ENCODE assay signal across 8 mouse cellular contexts in the genomic region with DNA sequence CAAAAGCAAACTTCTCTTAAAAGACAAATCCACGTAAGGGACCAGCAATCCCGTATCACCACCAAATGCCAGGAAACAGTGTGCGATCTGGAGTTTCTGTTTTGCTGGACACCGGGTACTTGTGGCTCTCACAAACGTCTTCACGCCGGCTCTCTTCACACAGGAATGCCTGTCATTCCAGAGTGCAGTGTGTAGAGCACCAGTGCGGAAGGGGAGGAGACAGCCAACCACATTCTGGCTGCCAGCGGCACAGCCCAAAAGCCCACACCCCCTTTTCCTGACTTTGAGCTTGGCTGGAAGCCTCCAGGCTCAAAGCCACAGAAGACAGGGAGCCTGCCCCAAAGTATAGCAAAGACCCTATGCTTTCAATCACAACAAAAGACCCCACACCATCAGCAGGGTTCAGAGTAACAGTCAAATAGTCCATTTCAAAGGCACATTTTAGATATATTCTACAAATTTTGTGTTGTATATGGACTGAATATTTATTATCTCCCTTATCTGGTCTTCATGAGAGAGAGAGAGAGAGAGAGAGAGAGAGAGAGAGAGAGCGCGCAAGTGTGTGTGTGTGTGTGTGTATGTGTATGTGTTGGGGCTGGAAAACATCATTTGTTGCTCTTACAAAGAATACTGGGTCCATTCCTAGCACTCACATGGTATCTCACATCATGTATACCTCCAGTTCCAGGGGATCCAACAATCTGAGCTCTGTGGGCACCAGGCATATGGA. TPM values are rescaled to one million over a fixed set of nuclear protein-coding genes. Genes with fewer than 3 reads are reported as not detected.
A peak's percentile ranks its signal among the peaks of the same experiment; 100 is the strongest.
DNase-seq lines count a peak whose midpoint lies in the region; ATAC-seq and TF ChIP-seq lines count a peak whose summit lies in the region.

No protein-coding gene starts in this region.

- H3K4me1 ChIP-seq in embryonic facial prominence, embryonic 15.5 days, result peaks cover 25% of the 10 kb centered on the region
- peaks cover 20% of the 10 kb centered on the region for H3K4me1 ChIP-seq in heart, embryonic 11.5 days (ENCODE audit: control insufficient read depth, insufficient read depth, low read length)
- peaks cover 12% of the 10 kb centered on the region for H3K4me1 ChIP-seq in kidney, embryonic 14.5 days (ENCODE audit: control insufficient read depth, insufficient read depth, low read length)
- H3K4me1 ChIP-seq in lung, postnatal 0 days (ENCODE audit: insufficient read depth, low read depth, low read length), result 0 out of 2 replicates have a peak, but pooled peaks cover 4% of the 10 kb centered on the region

- peak; percentile 85 for ATAC-seq in embryonic facial prominence, embryonic 15.5 days (ENCODE audit: insufficient number of reproducible peaks, low FRiP score, low TSS enrichment, low read depth)
- ATAC-seq in heart, embryonic 11.5 days (replicated peaks; ENCODE audit: insufficient number of reproducible peaks, low FRiP score, low TSS enrichment), result peak; percentile 68; the same call in 1 of the 2 replicates
- peak; percentile 83; the same call in 1 of the 2 replicates for ATAC-seq in kidney, embryonic 14.5 days (ENCODE audit: low FRiP score, low TSS enrichment)
- peak; percentile 99 for ATAC-seq in lung, postnatal 0 days
- ATAC-seq in activated CD4-positive, CD25-positive, alpha-beta regulatory T cell, adult 4 months, result no peak

- H3K4me3 ChIP-seq in embryonic facial prominence, embryonic 15.5 days (replicated peaks), result peak overlapping the region; percentile 36
- peak overlapping the region; percentile 43 for H3K4me3 ChIP-seq in heart, embryonic 11.5 days (ENCODE audit: low read depth, low read length)
- H3K4me3 ChIP-seq in kidney, embryonic 14.5 days (ENCODE audit: low read length), result peak overlapping the region; percentile 14; the same call in 1 of the 2 replicates
- peak overlapping the region; percentile 41 for H3K4me3 ChIP-seq in lung, postnatal 0 days (ENCODE audit: low read depth, low read length)

- peak overlapping the region; percentile 85 for H3K27ac ChIP-seq in embryonic facial prominence, embryonic 15.5 days (replicated peaks)
- H3K27ac ChIP-seq in heart, embryonic 11.5 days (ENCODE audit: low read depth, low read length), result peak overlapping the region; percentile 82
- H3K27ac ChIP-seq in kidney, embryonic 14.5 days (ENCODE audit: low read depth, low read length), result no peak overlapping the region
- peak overlapping the region; percentile 77 for H3K27ac ChIP-seq in lung, postnatal 0 days (ENCODE audit: low read length)

- no peak overlapping the region for H3K9ac ChIP-seq in embryonic facial prominence, embryonic 15.5 days
- H3K9ac ChIP-seq in heart, embryonic 11.5 days (ENCODE audit: low read depth, low read length), result peak overlapping the region; percentile 63
- H3K9ac ChIP-seq in kidney, embryonic 14.5 days (ENCODE audit: low read depth, low read length), result no peak overlapping the region
- H3K9ac ChIP-seq in lung, postnatal 0 days (replicated peaks; ENCODE audit: low read depth), result peak overlapping the region; percentile 35; the same call in 1 of the 2 replicates

- peak overlapping the region; percentile 48 for H3K4me2 ChIP-seq in embryonic facial prominence, embryonic 15.5 days (replicated peaks)
- H3K4me2 ChIP-seq in heart, embryonic 11.5 days, result peak overlapping the region; percentile 68
- H3K4me2 ChIP-seq in kidney, embryonic 14.5 days (replicated peaks; ENCODE audit: low read depth, low read length), result peak overlapping the region; percentile 33
- peak overlapping the region; percentile 57 for H3K4me2 ChIP-seq in lung, postnatal 0 days (replicated peaks; ENCODE audit: low read depth, low read length)

- 21% methylated on average over 11 of the region's 11 CpGs for WGBS in embryonic facial prominence, embryonic 15.5 days
- WGBS in heart, embryonic 11.5 days (ENCODE audit: insufficient replicate concordance), result 23% methylated on average over 11 of the region's 11 CpGs
- 40% methylated on average over 11 of the region's 11 CpGs for WGBS in kidney, embryonic 14.5 days
- WGBS in lung, postnatal 0 days, result 13% methylated on average over 11 of the region's 11 CpGs

- TF ChIP-seq EP300 in lung, postnatal 0 days (IDR thresholded peaks at IDR 0.05), result peak; percentile 57

- H3K27me3 ChIP-seq in embryonic facial prominence, embryonic 15.5 days, result no peaks in the 10 kb centered on the region
- no peaks in the 10 kb centered on the region for H3K27me3 ChIP-seq in heart, embryonic 11.5 days (ENCODE audit: control insufficient read depth, insufficient read depth, low read length)
- no peaks in the 10 kb centered on the region for H3K27me3 ChIP-seq in kidney, embryonic 14.5 days (ENCODE audit: control insufficient read depth, insufficient read depth, low read length)
- H3K27me3 ChIP-seq in lung, postnatal 0 days (replicated peaks; ENCODE audit: insufficient read depth, low read length), result no peaks in the 10 kb centered on the region

- H3K9me3 ChIP-seq in embryonic facial prominence, embryonic 15.5 days (replicated peaks), result no peaks in the 10 kb centered on the region
- H3K9me3 ChIP-seq in heart, embryonic 11.5 days (replicated peaks; ENCODE audit: control insufficient read depth, low read length), result no peaks in the 10 kb centered on the region
- H3K9me3 ChIP-seq in kidney, embryonic 14.5 days (ENCODE audit: control insufficient read depth, low read length), result no peaks in the 10 kb centered on the region
- no peaks in the 10 kb centered on the region for H3K9me3 ChIP-seq in lung, postnatal 0 days (ENCODE audit: low read length)

- no peaks in the 10 kb centered on the region for H3K36me3 ChIP-seq in embryonic facial prominence, embryonic 15.5 days
- no peaks in the 10 kb centered on the region for H3K36me3 ChIP-seq in heart, embryonic 11.5 days (ENCODE audit: control insufficient read depth, insufficient read depth, low read length)
- no peaks in the 10 kb centered on the region for H3K36me3 ChIP-seq in kidney, embryonic 14.5 days (ENCODE audit: control insufficient read depth, insufficient read depth, low read length)
- no peaks in the 10 kb centered on the region for H3K36me3 ChIP-seq in lung, postnatal 0 days (ENCODE audit: insufficient read depth, low read length)

- no peak for TF ChIP-seq CTCF in lung, postnatal 0 days (IDR thresholded peaks at IDR 0.05)

- DNase-seq in urinary bladder, adult 18-20 months (ENCODE audit: low spot score in 2 of 2), result peak; percentile 33 to 48
- no peak for DNase-seq in urinary bladder, postnatal 10 days (ENCODE audit: low spot score)
- DNase-seq in lung, postnatal 0 days (ENCODE audit: low spot score), result peak; percentile 96
- peak; percentile 64 for DNase-seq in ovary, postnatal 36 days (ENCODE audit: low spot score)

RNA-seq across cellular contexts. Expression of a gene that starts 24.1 kb away (rescaled TPM):
- polyA plus RNA-seq in embryonic facial prominence, embryonic 15.5 days (2015; fragmentation: Nextera tagmentation; extraction: Ambion mirVana), result 21.6 and 21.8 TPM in 2 replicates
- 24.5 and 29.1 TPM in 2 replicates for polyA plus RNA-seq in heart, embryonic 11.5 days (2014; fragmentation: Nextera tagmentation; extraction: Ambion mirVana)
- polyA plus RNA-seq in kidney, embryonic 14.5 days (2014; fragmentation: Nextera tagmentation; extraction: Ambion mirVana), result 22.3 and 31.8 TPM in 2 replicates
- polyA plus RNA-seq in lung, postnatal 0 days (2015; fragmentation: Nextera tagmentation; extraction: Ambion mirVana), result 13.4 and 15.3 TPM in 2 replicates
- polyA plus RNA-seq in activated CD4-positive, CD25-positive, alpha-beta regulatory T cell, adult 4 months (2017; shearing (Covaris generic)), result 1 to 10 TPM; 3.8 to 4.7 TPM

RNA-seq across cellular contexts. Expression of a gene that starts 44.8 kb away (rescaled TPM):
- polyA plus RNA-seq in embryonic facial prominence, embryonic 15.5 days (2015; fragmentation: Nextera tagmentation; extraction: Ambion mirVana), result 66.6 and 69.8 TPM in 2 replicates
- 28.1 and 28.2 TPM in 2 replicates for polyA plus RNA-seq in heart, embryonic 11.5 days (2014; fragmentation: Nextera tagmentation; extraction: Ambion mirVana)
- polyA plus RNA-seq in kidney, embryonic 14.5 days (2014; fragmentation: Nextera tagmentation; extraction: Ambion mirVana), result 63.6 and 66.2 TPM in 2 replicates
- 14.3 and 14.7 TPM in 2 replicates for polyA plus RNA-seq in lung, postnatal 0 days (2015; fragmentation: Nextera tagmentation; extraction: Ambion mirVana)
- 10 to 100 TPM in 1 of 2 experiments, 1 to 10 TPM in 1; 9.5 to 25.2 TPM for polyA plus RNA-seq in activated CD4-positive, CD25-positive, alpha-beta regulatory T cell, adult 4 months (2017; shearing (Covaris generic))

Comparison
In these comparisons a context has a peak if more than half of its experiments do, and no peak if none do; other contexts are left out.
1. H3K9ac ChIP-seq: peak in heart, embryonic 11.5 days (single experiment) and lung, postnatal 0 days (single experiment); none in embryonic facial prominence, embryonic 15.5 days (single experiment) and kidney, embryonic 14.5 days (single experiment).
2. Peak in every context shown above with its lines, with median percentiles within 50 percentile points of each other: H3K4me2 ChIP-seq and H3K4me3 ChIP-seq.